16 mouse cellular contexts compared by ENCODE assay signal in genomic region chr19:53898046-53898445, GRCm38 (mm10). TPM values are rescaled to one million over a fixed set of nuclear protein-coding genes. Genes with fewer than 3 reads are reported as not detected.
DNase-seq lines count a peak whose midpoint lies in the region; ATAC-seq and TF ChIP-seq lines count a peak whose summit lies in the region.
"Had no signal": no experiment of that assay in that cellular context is flagged by ENCODE, and none has a peak within 500 bp of the region (broad histone marks: within the 10 kb centered on the region; RNA-seq: fewer than 3 reads in every experiment).

No protein-coding gene starts in this region.

- H3K4me1 ChIP-seq in forebrain, embryonic 11.5 days (replicated peaks; ENCODE audit: control insufficient read depth, insufficient read depth, low read length), result no peaks in the 10 kb centered on the region; the same call in 1 of the 2 replicates
- peaks cover 6% of the 10 kb centered on the region for H3K4me1 ChIP-seq in forebrain, embryonic 16.5 days (replicated peaks; ENCODE audit: control insufficient read depth, insufficient read depth, low read length)
- H3K4me1 ChIP-seq in kidney, adult 2 months (ENCODE audit: control insufficient read depth, insufficient read depth, low read length), result peaks cover 6% of the 10 kb centered on the region; the same call in 1 of the 2 replicates
- H3K4me1 ChIP-seq in cortical plate, adult 2 months (ENCODE audit: control insufficient read depth, insufficient read depth, low read length), result peaks cover 12% of the 10 kb centered on the region
- H3K4me1 ChIP-seq in small intestine, adult 2 months (ENCODE audit: control insufficient read depth, insufficient read depth, insufficient read length, low read length), result peaks cover 48% of the 10 kb centered on the region

- intact Hi-C loops in left cerebral cortex, postnatal 10 days (cut with DNase I), result loop anchor here (5.0 kb wide), 1 partner anchor 46 kb away; no protein-coding TSS in a partner anchor

- no peaks in the 10 kb centered on the region for H3K36me3 ChIP-seq in forebrain, embryonic 11.5 days (ENCODE audit: control insufficient read depth, insufficient read depth, low read length)
- H3K36me3 ChIP-seq in forebrain, embryonic 16.5 days (ENCODE audit: control insufficient read depth, insufficient read depth), result no peaks in the 10 kb centered on the region
- no peaks in the 10 kb centered on the region for H3K36me3 ChIP-seq in kidney, adult 2 months (ENCODE audit: control insufficient read depth, insufficient read depth, low read length)
- no peaks in the 10 kb centered on the region for H3K36me3 ChIP-seq in small intestine, adult 2 months (ENCODE audit: control insufficient read depth, insufficient read depth, low read length)
- H3K36me3 ChIP-seq: forebrain, embryonic 15.5 days; midbrain, embryonic 12.5 days had no signal

- no peak overlapping the region for H3K9ac ChIP-seq in forebrain, embryonic 11.5 days (ENCODE audit: low read length)
- no peak overlapping the region for H3K9ac ChIP-seq in forebrain, embryonic 16.5 days (replicated peaks; ENCODE audit: low read depth, low read length)
- H3K9ac ChIP-seq: forebrain, embryonic 15.5 days; liver, embryonic 14.5 days; midbrain, embryonic 12.5 days had no signal

- no peak for TF ChIP-seq POLR2A in kidney, adult 2 months (IDR thresholded peaks at IDR 0.05; ENCODE audit: low read depth, low read length)
- no peak for TF ChIP-seq POLR2A in cortical plate, adult 2 months (IDR thresholded peaks at IDR 0.05; ENCODE audit: extremely low read depth, insufficient read depth, low read length)
- TF ChIP-seq POLR2A in small intestine, adult 2 months (IDR thresholded peaks at IDR 0.05; ENCODE audit: low read depth, low read length), result no peak

- no peak overlapping the region for H3K4me3 ChIP-seq in forebrain, embryonic 11.5 days (ENCODE audit: low read depth, low read length)
- H3K4me3 ChIP-seq in forebrain, embryonic 16.5 days (replicated peaks; ENCODE audit: low read length), result no peak overlapping the region
- no peak overlapping the region for H3K4me3 ChIP-seq in kidney, adult 2 months (ENCODE audit: insufficient read depth, low read depth, low read length)
- H3K4me3 ChIP-seq in cortical plate, adult 2 months (ENCODE audit: insufficient read depth, low read length), result no peak overlapping the region
- H3K4me3 ChIP-seq in small intestine, adult 2 months (ENCODE audit: low read depth, low read length), result no peak overlapping the region
- H3K4me3 ChIP-seq: forebrain, embryonic 15.5 days; midbrain, embryonic 12.5 days had no signal

- ATAC-seq in forebrain, embryonic 11.5 days (replicated peaks; ENCODE audit: low FRiP score), result no peak
- no peak for ATAC-seq in forebrain, embryonic 16.5 days
- ATAC-seq: forebrain, embryonic 15.5 days; hindbrain, postnatal 0 days had no signal

- H3K27me3 ChIP-seq in forebrain, embryonic 11.5 days (ENCODE audit: control insufficient read depth, insufficient read depth, low read length), result no peaks in the 10 kb centered on the region
- no peaks in the 10 kb centered on the region for H3K27me3 ChIP-seq in forebrain, embryonic 16.5 days (replicated peaks; ENCODE audit: control insufficient read depth, insufficient read depth, low read length)
- H3K27me3 ChIP-seq in kidney, adult 2 months (replicated peaks; ENCODE audit: control insufficient read depth, insufficient read depth, low read length), result no peaks in the 10 kb centered on the region
- H3K27me3 ChIP-seq in small intestine, adult 2 months (ENCODE audit: control insufficient read depth, insufficient read depth, low read length), result no peaks in the 10 kb centered on the region
- H3K27me3 ChIP-seq: forebrain, embryonic 15.5 days had no signal

- 82% methylated on average over 5 of the region's 5 CpGs for WGBS in forebrain, embryonic 11.5 days
- WGBS in forebrain, embryonic 16.5 days, result 74% methylated on average over 5 of the region's 5 CpGs
- WGBS in kidney, adult 2 months, result 77% methylated on average over 5 of the region's 5 CpGs
- 58% methylated on average over 5 of the region's 5 CpGs for WGBS in small intestine, adult 2 months

- no peak overlapping the region for H3K27ac ChIP-seq in forebrain, embryonic 11.5 days (ENCODE audit: low read depth, low read length)
- no peak overlapping the region for H3K27ac ChIP-seq in forebrain, embryonic 16.5 days (ENCODE audit: low read length)
- 0 out of 2 replicates have a peak overlapping the region, but pooled peaks have one; percentile 12 for H3K27ac ChIP-seq in kidney, adult 2 months (ENCODE audit: insufficient read depth, low read depth, low read length)
- H3K27ac ChIP-seq in cortical plate, adult 2 months (ENCODE audit: insufficient read depth, low read length), result 0 out of 2 replicates have a peak overlapping the region, but pooled peaks have one; percentile 43
- H3K27ac ChIP-seq in small intestine, adult 2 months (ENCODE audit: insufficient read depth, low read depth, low read length), result peak overlapping the region; percentile 10; the same call in 1 of the 2 replicates
- H3K27ac ChIP-seq: forebrain, embryonic 15.5 days; hindbrain, postnatal 0 days; liver, embryonic 14.5 days; midbrain, embryonic 12.5 days had no signal

- no peak overlapping the region for H3K4me2 ChIP-seq in forebrain, embryonic 11.5 days (ENCODE audit: low read depth, low read length, severe bottlenecking)
- H3K4me2 ChIP-seq in forebrain, embryonic 16.5 days (ENCODE audit: low read length), result no peak overlapping the region
- H3K4me2 ChIP-seq: forebrain, embryonic 15.5 days; midbrain, embryonic 12.5 days had no signal

- no peak for TF ChIP-seq CTCF in kidney, adult 2 months (conservative IDR thresholded peaks at IDR 0.05; ENCODE audit: insufficient read depth, insufficient read length, low read depth, low read length)
- TF ChIP-seq CTCF in cortical plate, adult 2 months (IDR thresholded peaks at IDR 0.05; ENCODE audit: extremely low read depth, insufficient read depth, low read length), result no peak
- TF ChIP-seq CTCF in small intestine, adult 2 months (IDR thresholded peaks at IDR 0.05; ENCODE audit: extremely low read depth, insufficient read length, insufficient replicate concordance, low read depth, low read length), result no peak

- DNase-seq in forebrain, embryonic 11.5 days (ENCODE audit: low spot score), result peak; percentile 4
- no peak for DNase-seq in kidney, adult 2 months
- no peak for DNase-seq in kidney, postnatal 10 days
- no peak for DNase-seq in thymus, adult 18-20 months
- DNase-seq in left cerebral cortex, postnatal 10 days (ENCODE audit: extremely low spot score in 1 of 2, low spot score in 2 of 2), result no peak
- DNase-seq: cerebellum, postnatal 25 days; lung, postnatal 36 days; right cerebral cortex, postnatal 14 days; thymus, postnatal 25 days had no signal

- H3K9me3 ChIP-seq in forebrain, embryonic 11.5 days (ENCODE audit: control insufficient read depth, low read length), result no peaks in the 10 kb centered on the region
- H3K9me3 ChIP-seq in forebrain, embryonic 16.5 days (ENCODE audit: control insufficient read depth, low read length), result no peaks in the 10 kb centered on the region
- H3K9me3 ChIP-seq: forebrain, embryonic 15.5 days; midbrain, embryonic 12.5 days had no signal

RNA-seq across cellular contexts. Expression of gene Pdcd4, which starts 6.0 kb away (rescaled TPM):
- 84.0 and 90.6 TPM in 2 replicates for polyA plus RNA-seq in forebrain, embryonic 11.5 days (2014; fragmentation: Nextera tagmentation; extraction: Ambion mirVana)
- polyA plus RNA-seq in forebrain, embryonic 16.5 days (2015; fragmentation: Nextera tagmentation; extraction: Ambion mirVana), result 76.7 and 90.8 TPM in 2 replicates
- polyA plus RNA-seq in kidney, adult 2 months (2012; rRNA removed), result 6.4 and 10.3 TPM in 2 replicates
- polyA plus RNA-seq in cortical plate, adult 2 months (2012; rRNA removed), result 54.9 and 61.1 TPM in 2 replicates
- polyA plus RNA-seq in small intestine, adult 2 months (2012; rRNA removed), result 1.9 and 3.8 TPM in 2 replicates
- total RNA-seq in left cerebral cortex, postnatal 10 days (2021), result 100 to 1,000 TPM in 1 of 2 experiments, 10 to 100 TPM in 1; 92.7 to 103 TPM

RNA-seq across cellular contexts. Expression of gene Shoc2, which starts 46.1 kb away (rescaled TPM):
- polyA plus RNA-seq in forebrain, embryonic 11.5 days (2014; fragmentation: Nextera tagmentation; extraction: Ambion mirVana), result 82.5 and 85.8 TPM in 2 replicates
- 58.8 and 65.1 TPM in 2 replicates for polyA plus RNA-seq in forebrain, embryonic 16.5 days (2015; fragmentation: Nextera tagmentation; extraction: Ambion mirVana)
- polyA plus RNA-seq in kidney, adult 2 months (2012; rRNA removed), result 16.3 and 19.1 TPM in 2 replicates
- 35.0 and 35.5 TPM in 2 replicates for polyA plus RNA-seq in cortical plate, adult 2 months (2012; rRNA removed)
- polyA plus RNA-seq in small intestine, adult 2 months (2012; rRNA removed), result 4.9 and 8.7 TPM in 2 replicates
- total RNA-seq in left cerebral cortex, postnatal 10 days (2021), result 10 to 100 TPM; 58.6 to 59.2 TPM

RNA-seq across cellular contexts. Expression of gene Bbip1, which starts 46.4 kb away (rescaled TPM):
- polyA plus RNA-seq in forebrain, embryonic 11.5 days (2014; fragmentation: Nextera tagmentation; extraction: Ambion mirVana), result 127 and 138 TPM in 2 replicates
- 148 and 151 TPM in 2 replicates for polyA plus RNA-seq in forebrain, embryonic 16.5 days (2015; fragmentation: Nextera tagmentation; extraction: Ambion mirVana)
- polyA plus RNA-seq in kidney, adult 2 months (2012; rRNA removed), result 9.4 and 12.6 TPM in 2 replicates
- polyA plus RNA-seq in cortical plate, adult 2 months (2012; rRNA removed), result 81.2 and 89.1 TPM in 2 replicates
- polyA plus RNA-seq in small intestine, adult 2 months (2012; rRNA removed), result 1.6 and 1.7 TPM in 2 replicates
- total RNA-seq in left cerebral cortex, postnatal 10 days (2021), result 10 to 100 TPM; 91.5 to 94.5 TPM

Comparison
In these comparisons a context has a peak if more than half of its experiments do, and no peak if none do; other contexts are left out.
1. H3K27ac ChIP-seq: peak in kidney, adult 2 months (single experiment), cortical plate, adult 2 months (single experiment) and small intestine, adult 2 months (single experiment); none in forebrain, embryonic 11.5 days (single experiment) and forebrain, embryonic 16.5 days (single experiment).